Mouse (Mus musculus) intestine, embryonic 14.5 days (tissue): Measurements from ENCODE around the gene Nlgn2. TPM values are rescaled to one million over a fixed set of nuclear protein-coding genes. Genes with fewer than 3 reads are reported as not detected.
A peak's percentile ranks its signal among the peaks of the same experiment; 100 is the strongest.

Experiments
- ATAC-seq: fragments of 200-750 bp; cut with Nextera tagmentation; replicated peaks from 2 replicates; pipeline ENCODE4 v1.8.0; 2017; ENCODE audit warnings: low read depth, moderate number of reproducible peaks, moderate TSS enrichment, moderate library complexity; ENCODE audit not compliant: low FRiP score, low TSS enrichment
- DNase-seq: peaks from one replicate; pipeline ENCODE4 v3.0.0-alpha.2; 2018; ENCODE audit warnings: low spot score
- H3K27ac ChIP-seq: fragments of 300-500 bp; sonication (generic); 2 replicates; pipeline ENCODE4 v1.5.1; 2014; ENCODE audit warnings: low read depth, mild to moderate bottlenecking, control low read depth
- H3K27me3 ChIP-seq: fragments of 300-500 bp; sonication (generic); replicated peaks from 2 replicates; pipeline ENCODE4 v1.6.1; 2014; ENCODE audit warnings: low read length, control low read depth; ENCODE audit not compliant: control insufficient read depth, insufficient read depth
- H3K36me3 ChIP-seq: fragments of 300-500 bp; sonication (generic); 2 replicates; pipeline ENCODE4 v1.6.1; 2014; ENCODE audit warnings: low read length, control low read depth; ENCODE audit not compliant: control insufficient read depth, insufficient read depth
- H3K4me1 ChIP-seq: fragments of 300-500 bp; sonication (generic); replicated peaks from 2 replicates; pipeline ENCODE4 v1.6.1; 2014; ENCODE audit warnings: low read length, control low read depth, mixed read lengths; ENCODE audit not compliant: control insufficient read depth, insufficient read depth
- H3K4me2 ChIP-seq: fragments of 300-500 bp; sonication (generic); 2 replicates; pipeline ENCODE4 v1.6.1; 2014; ENCODE audit warnings: low read length
- H3K4me3 ChIP-seq: fragments of 300-500 bp; sonication (generic); 2 replicates; pipeline ENCODE4 v1.5.1; 2014; ENCODE audit warnings: low read depth, low read length, control low read depth, mixed read lengths
- H3K9ac ChIP-seq: fragments of 300-500 bp; sonication (generic); 2 replicates; pipeline ENCODE4 v1.6.1; 2014; ENCODE audit warnings: mild to moderate bottlenecking, low read length
- H3K9me3 ChIP-seq: fragments of 300-500 bp; sonication (generic); 2 replicates; pipeline ENCODE4 v1.6.1; 2016; ENCODE audit warnings: low read length, control low read depth; ENCODE audit not compliant: control insufficient read depth
- WGBS: fragments of 180-500 bp; shearing (Covaris S2); extraction: QIAGEN DNeasy Blood & Tissue Kit; methylation state at CpG from one replicate; pipeline ENCODE4 v1.1.7; 2014; 5-methylcytosine and 5-hydroxymethylcytosine counted together
- polyA plus RNA-seq: library from polyadenylated mRNA; unstranded; fragments of >200 nt; fragmentation: Nextera tagmentation; extraction: Ambion mirVana; gene quantifications from 2 replicates; pipeline ENCODE4 v1.2.1, GENCODE M21; 2014

Nlgn2 gene
- polyA plus RNA-seq, 1 experiment from 2014 or later: 8.5 TPM

- ATAC-seq (no peak), DNase-seq (no peak)
- peak overlapping the region; percentile 48; the same call in 1 of the 2 replicates for H3K9ac ChIP-seq
- H3K27me3 ChIP-seq: peaks cover 26% of the 10 kb centered on the region; the same call in 1 of the 2 replicates
- no peaks in the 10 kb centered on the region for H3K9me3 ChIP-seq
- H3K4me1 ChIP-seq: peaks cover 44% of the 10 kb centered on the region
- H3K4me2 ChIP-seq: peak overlapping the region; percentile 82
- 0 out of 2 replicates have a peak overlapping the region, but pooled peaks have one; percentile 19 for H3K27ac ChIP-seq
- peak overlapping the region; percentile 41 for H3K4me3 ChIP-seq
- H3K36me3 ChIP-seq: no peaks in the 10 kb centered on the region
- 4% methylated on average over 11 of the region's 11 CpGs for WGBS
These were observed 37.5 kb downstream of the Nlgn2 start for GRCm38 (mm10) chr11:69800138-69800391.

GRCm38 (mm10) chr11:69799394-69800137 is 38.0 kb downstream of the Nlgn2 start:
- Histone ChIP-seq H3K9ac (no peak overlapping the region), H3K4me2 (peak overlapping the region; percentile 82), H3K9me3 (no peaks in the 10 kb centered on the region), H3K27me3 (peaks cover 22% of the 10 kb centered on the region; the same call in 1 of the 2 replicates), H3K4me1 (peaks cover 40% of the 10 kb centered on the region), H3K36me3 (no peaks in the 10 kb centered on the region), H3K27ac (no peak overlapping the region), H3K4me3 (peak overlapping the region; percentile 41; the same call in 1 of the 2 replicates)
- 31% methylated on average over 12 of the region's 12 CpGs for WGBS
- DNase-seq (no peak), ATAC-seq (no peak)

GRCm38 (mm10) chr11:69797924-69798323 is 39.7 kb downstream of the Nlgn2 start:
- Histone ChIP-seq H3K27ac (no peak overlapping the region), H3K4me1 (peaks cover 29% of the 10 kb centered on the region)
- 74% methylated on average over 7 of the region's 7 CpGs for WGBS

GRCm38 (mm10) chr11:69795983-69796435 is 41.6 kb downstream of the Nlgn2 start:
- no peaks in the 10 kb centered on the region for H3K36me3 ChIP-seq
- H3K4me3 ChIP-seq: peak overlapping the region; percentile 50
- H3K4me2 ChIP-seq: peak overlapping the region; percentile 99
- no peak overlapping the region for H3K27ac ChIP-seq
- DNase-seq (no peak), ATAC-seq (no peak)
- H3K9ac ChIP-seq: peak overlapping the region; percentile 41; the same call in 1 of the 2 replicates
- no peaks in the 10 kb centered on the region for H3K9me3 ChIP-seq
- peaks cover 15% of the 10 kb centered on the region for H3K4me1 ChIP-seq
- no peaks in the 10 kb centered on the region for H3K27me3 ChIP-seq
- 2% methylated on average over 13 of the region's 13 CpGs for WGBS

More at GRCm38 (mm10) chr11:69797924-69798323, 39.7 kb downstream of the Nlgn2 start:
- ATAC-seq: no peak
- Histone ChIP-seq H3K4me2 (no peak overlapping the region), H3K9me3 (no peaks in the 10 kb centered on the region), H3K4me3 (no peak overlapping the region), H3K27me3 (peaks cover 15% of the 10 kb centered on the region; the same call in 1 of the 2 replicates), H3K9ac (no peak overlapping the region), H3K36me3 (no peaks in the 10 kb centered on the region)
- no peak for DNase-seq

GRCm38 (mm10) chr11:69795168-69795982 is 42.2 kb downstream of the Nlgn2 start, which contains the start of gene Chrnb1:
TSS of gene Chrnb1 (minus strand) at chr11:69795943.
- Histone ChIP-seq H3K4me2 (peak within 1 kb of the TSS; percentile 99), H3K4me1 (peaks cover 14% of the 10 kb centered on the region), H3K27me3 (no peaks in the 10 kb centered on the region), H3K36me3 (no peaks in the 10 kb centered on the region), H3K9me3 (no peaks in the 10 kb centered on the region), H3K27ac (peak within 1 kb of the TSS; percentile 47; the same call in 1 of the 2 replicates), H3K9ac (peak within 1 kb of the TSS; percentile 41), H3K4me3 (peak within 1 kb of the TSS; percentile 50)
- ATAC-seq: peak; percentile 91
- peak; percentile 88 for DNase-seq
- WGBS: 2% methylated on average over 52 of the region's 52 CpGs

GRCm38 (mm10) chr11:69793429-69793828 is 44.2 kb downstream of the Nlgn2 start:
- no peak for DNase-seq
- WGBS: 55% methylated on average over 5 of the region's 5 CpGs
- Histone ChIP-seq H3K4me3 (no peak overlapping the region), H3K9ac (no peak overlapping the region), H3K4me2 (no peak overlapping the region), H3K27me3 (no peaks in the 10 kb centered on the region), H3K4me1 (no peaks in the 10 kb centered on the region), H3K9me3 (no peaks in the 10 kb centered on the region), H3K36me3 (no peaks in the 10 kb centered on the region), H3K27ac (no peak overlapping the region)
- ATAC-seq: no peak

- no peaks in the 10 kb centered on the region for H3K9me3 ChIP-seq
- no peaks in the 10 kb centered on the region for H3K4me1 ChIP-seq
- no peaks in the 10 kb centered on the region for H3K27me3 ChIP-seq
- no peak overlapping the region for H3K4me3 ChIP-seq
- no peak overlapping the region for H3K4me2 ChIP-seq
- WGBS: 71% methylated on average over 5 of the region's 5 CpGs
- no peaks in the 10 kb centered on the region for H3K36me3 ChIP-seq
- no peak for DNase-seq
- H3K27ac ChIP-seq: no peak overlapping the region
- ATAC-seq: no peak
- H3K9ac ChIP-seq: no peak overlapping the region
These were observed 46.2 kb downstream of the Nlgn2 start for GRCm38 (mm10) chr11:69791420-69791819.

GRCm38 (mm10) chr11:69789431-69789830 is 48.2 kb downstream of the Nlgn2 start:
- no peak overlapping the region for H3K4me3 ChIP-seq
- no peak overlapping the region for H3K27ac ChIP-seq
- no peaks in the 10 kb centered on the region for H3K4me1 ChIP-seq
- H3K4me2 ChIP-seq: no peak overlapping the region
- 60% methylated on average over 5 of the region's 5 CpGs for whole genome bisulfite sequencing
- H3K27me3 ChIP-seq: no peaks in the 10 kb centered on the region
- H3K9ac ChIP-seq: no peak overlapping the region
- DNase-seq (no peak), ATAC-seq (no peak)
- H3K36me3 ChIP-seq: no peaks in the 10 kb centered on the region
- H3K9me3 ChIP-seq: no peaks in the 10 kb centered on the region
